Mouse (Mus musculus) cortical plate, adult 2 months (tissue): Measurements from ENCODE around the gene Senp6. TPM values are rescaled to one million over a fixed set of nuclear protein-coding genes. Genes with fewer than 3 reads are reported as not detected.
"Not testable (repeated sequence)": the region's sequence is repeated elsewhere in the genome, so short reads cannot be mapped to it uniquely, and the experiment has no call there.

Source experiments
- H3K27ac ChIP-seq: fragments of 200-500 bp; 2 replicates; pipeline ENCODE4 v1.5.1; 2012; ENCODE audit warnings: low read length, control low read depth, inconsistent platforms; ENCODE audit not compliant: insufficient read depth
- H3K4me1 ChIP-seq: fragments of 200-500 bp; 2 replicates; pipeline ENCODE4 v1.6.1; 2011; ENCODE audit warnings: low read length; ENCODE audit not compliant: control insufficient read depth, insufficient read depth
- H3K4me3 ChIP-seq: fragments of 200-500 bp; 2 replicates; pipeline ENCODE4 v1.5.1; 2011; ENCODE audit warnings: mild to moderate bottlenecking, low read length, control low read depth; ENCODE audit not compliant: insufficient read depth
- CTCF ChIP-seq: fragments of 200-500 bp; IDR thresholded peaks from 2 replicates; pipeline ENCODE4 v1.5.1; 2011; ENCODE audit warnings: mild to moderate bottlenecking, control low read depth, low read length; ENCODE audit not compliant: insufficient read depth; ENCODE audit errors: extremely low read depth
- POLR2A ChIP-seq: fragments of 200-500 bp; IDR thresholded peaks from 2 replicates; pipeline ENCODE4 v1.6.1; 2011; ENCODE audit warnings: mild to moderate bottlenecking, low read length, control low read depth; ENCODE audit not compliant: insufficient read depth; ENCODE audit errors: extremely low read depth
- polyA plus RNA-seq: library from polyadenylated mRNA; depleted of rRNA; stranded (reverse); fragments of >200 nt; gene quantifications from 2 replicates; pipeline ENCODE4 v1.2.3, GENCODE M21; 2012

Senp6 gene
- polyA plus RNA-seq, 1 experiment = 31.1 TPM

- H3K27ac ChIP-seq = no peak overlapping the region
- H3K4me3 ChIP-seq = no peak overlapping the region
- no peaks in the 10 kb centered on the region; the same call in 1 of the 2 replicates for H3K4me1 ChIP-seq
- TF ChIP-seq CTCF (no peak), POLR2A (no peak)
Measured at GRCm38 (mm10) chr9:80080941-80081340, 14.2 kb downstream of the Senp6 start.

GRCm38 (mm10) chr9:80084429-80085092 is 17.9 kb downstream of the Senp6 start:
- no peak overlapping the region for H3K4me3 ChIP-seq
- TF ChIP-seq CTCF (no peak), POLR2A (no peak)
- peaks cover 4% of the 10 kb centered on the region for H3K4me1 ChIP-seq
- H3K27ac ChIP-seq = no peak overlapping the region

- peaks cover 5% of the 10 kb centered on the region for H3K4me1 ChIP-seq
- H3K27ac ChIP-seq = no peak overlapping the region
- TF ChIP-seq CTCF (no peak), POLR2A (no peak)
- H3K4me3 ChIP-seq = no peak overlapping the region
Measured at GRCm38 (mm10) chr9:80085665-80086064, 19.0 kb downstream of the Senp6 start.

- H3K4me1 ChIP-seq, H3K27ac ChIP-seq, H3K4me3 ChIP-seq: not testable (repeated sequence)
Measured at GRCm38 (mm10) chr9:80086272-80086966, 19.7 kb downstream of the Senp6 start.

GRCm38 (mm10) chr9:80089409-80089808 is 22.7 kb downstream of the Senp6 start:
- Histone ChIP-seq H3K4me1 (peaks cover 7% of the 10 kb centered on the region), H3K4me3 (no peak overlapping the region), H3K27ac (no peak overlapping the region)
- TF ChIP-seq POLR2A (no peak), CTCF (no peak)

GRCm38 (mm10) chr9:80096325-80096724 is 29.6 kb downstream of the Senp6 start:
- no peak overlapping the region for H3K27ac ChIP-seq
- no peak overlapping the region for H3K4me3 ChIP-seq
- TF ChIP-seq POLR2A = no peak
- no peaks in the 10 kb centered on the region; the same call in 1 of the 2 replicates for H3K4me1 ChIP-seq

GRCm38 (mm10) chr9:80145992-80146587 is 79.4 kb downstream of the Senp6 start:
- no peak overlapping the region for H3K27ac ChIP-seq
- H3K4me3 ChIP-seq = no peak overlapping the region
- no peaks in the 10 kb centered on the region for H3K4me1 ChIP-seq
- TF ChIP-seq POLR2A = no peak
- no peak for TF ChIP-seq CTCF

GRCm38 (mm10) chr9:80149594-80149993 is 82.9 kb downstream of the Senp6 start:
- TF ChIP-seq CTCF (no peak), POLR2A (no peak)

GRCm38 (mm10) chr9:80155277-80155676 is 88.6 kb downstream of the Senp6 start:
- H3K27ac ChIP-seq = no peak overlapping the region
- no peaks in the 10 kb centered on the region for H3K4me1 ChIP-seq
- TF ChIP-seq CTCF (no peak), POLR2A (no peak)
- no peak overlapping the region for H3K4me3 ChIP-seq

More at GRCm38 (mm10) chr9:80149594-80149993, 82.9 kb downstream of the Senp6 start:
- H3K27ac ChIP-seq = no peak overlapping the region
- H3K4me1 ChIP-seq = no peaks in the 10 kb centered on the region
- H3K4me3 ChIP-seq = no peak overlapping the region

- H3K4me3 ChIP-seq = no peak overlapping the region
- no peak overlapping the region for H3K27ac ChIP-seq
- TF ChIP-seq CTCF = no peak
- H3K4me1 ChIP-seq = no peaks in the 10 kb centered on the region
Measured at GRCm38 (mm10) chr9:80156780-80157179, 90.1 kb downstream of the Senp6 start.

- no peak overlapping the region for H3K27ac ChIP-seq
- H3K4me1 ChIP-seq = no peaks in the 10 kb centered on the region
- H3K4me3 ChIP-seq = no peak overlapping the region
- no peak for TF ChIP-seq CTCF
- TF ChIP-seq POLR2A = no peak
Measured at GRCm38 (mm10) chr9:80157840-80158465, 91.2 kb downstream of the Senp6 start.
